Mouse (Mus musculus): ENCODE measurements around the gene D11Wsu47e. TPM values are rescaled to one million over a fixed set of nuclear protein-coding genes. Genes with fewer than 3 reads are reported as not detected.
"Not testable (repeated sequence)": the region's sequence is repeated elsewhere in the genome, so short reads cannot be mapped to it uniquely, and the experiment has no call there.

The D11Wsu47e gene
- 14.2 and 16.9 TPM in 2 replicates for polyA plus RNA-seq (2012; rRNA removed)

DNA sequence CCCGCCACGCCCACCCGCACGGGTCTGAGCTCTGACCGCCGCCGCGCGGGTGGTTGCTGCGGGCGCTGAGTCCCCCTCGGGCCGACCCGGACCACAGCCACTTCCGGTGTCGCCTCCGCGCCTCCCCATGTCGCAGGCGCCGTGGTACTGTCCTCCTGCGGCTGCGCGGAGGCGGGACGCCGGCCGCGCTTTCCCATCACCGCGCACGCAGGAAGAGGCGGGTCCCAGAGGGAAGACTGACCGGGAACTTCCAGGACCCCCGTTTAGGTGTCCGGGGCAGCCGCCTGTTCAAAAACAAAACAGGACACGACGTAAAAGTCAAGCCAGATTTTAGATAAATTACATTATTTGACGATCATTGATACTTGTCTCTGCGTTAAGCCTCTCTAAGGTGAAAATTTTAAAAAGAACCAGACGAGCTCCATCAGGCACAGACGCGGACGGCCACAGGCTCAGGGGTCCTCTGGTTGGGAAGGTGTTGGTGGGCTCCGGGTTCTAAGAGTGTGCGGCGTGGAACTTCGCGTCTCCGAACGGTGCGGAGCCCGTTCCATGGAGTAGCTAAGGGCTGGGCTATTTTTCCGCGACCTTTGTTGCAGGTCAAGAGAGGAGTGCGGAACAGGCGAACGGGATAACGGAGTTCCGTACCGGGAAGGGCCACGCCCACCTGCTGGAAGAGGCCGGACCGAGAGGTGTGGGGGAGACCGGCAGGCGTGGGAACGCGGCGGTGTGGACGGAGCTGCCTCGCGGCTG, at the start of gene D11Wsu47e, which contains the start of gene Fam104a:
Gene D11Wsu47e, plus strand, starts transcription at position 456 of the 750 bp plus-strand sequence.
Gene Fam104a, minus strand, starts transcription at position 199 of the 750 bp plus-strand sequence.
- DNase-seq (ENCODE audit: low read depth), result no peak

DNA sequence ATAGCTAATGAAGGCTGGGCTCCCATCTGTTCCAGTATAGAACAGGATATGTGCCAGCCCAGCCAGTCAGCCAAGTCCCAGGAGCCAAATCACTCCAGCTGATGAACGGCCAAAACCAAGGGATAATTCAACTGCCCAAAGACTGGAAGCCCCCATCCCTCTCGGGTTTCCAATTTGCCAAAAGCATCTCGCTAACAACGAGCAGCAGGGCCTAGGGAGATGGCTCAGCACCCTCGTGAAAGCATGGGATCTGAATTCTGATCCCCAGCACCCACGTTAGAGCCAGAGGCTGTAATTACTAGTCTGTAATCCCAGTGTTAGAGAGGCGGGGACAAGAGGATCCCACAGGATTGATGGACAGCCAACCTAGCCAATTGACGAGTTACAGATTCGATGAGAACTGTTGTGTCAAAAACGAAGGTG, 49.5 kb upstream of the D11Wsu47e start:
- no peak for DNase-seq (ENCODE audit: low read depth)

DNA sequence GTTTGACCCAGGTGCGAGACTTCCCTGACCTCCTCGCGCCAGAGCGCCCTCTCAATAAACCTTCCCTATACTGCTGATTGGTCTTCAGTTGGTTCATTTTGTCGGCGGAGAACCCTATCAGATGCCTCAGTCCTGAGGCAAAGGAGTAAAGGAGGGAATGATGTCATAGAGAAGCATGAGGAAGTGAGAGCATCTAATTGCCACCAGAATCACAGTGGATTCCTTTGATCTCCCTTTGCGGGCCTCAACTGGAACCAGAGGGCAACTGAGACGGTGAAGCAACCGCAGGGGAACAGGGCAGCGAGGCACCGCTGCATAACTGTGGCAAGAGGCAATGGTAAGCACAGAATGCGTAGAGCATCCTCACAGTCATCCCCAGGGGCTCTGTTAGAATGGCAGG, 45.5 kb upstream of the D11Wsu47e start:
- no peak for DNase-seq (ENCODE audit: low read depth)

DNA sequence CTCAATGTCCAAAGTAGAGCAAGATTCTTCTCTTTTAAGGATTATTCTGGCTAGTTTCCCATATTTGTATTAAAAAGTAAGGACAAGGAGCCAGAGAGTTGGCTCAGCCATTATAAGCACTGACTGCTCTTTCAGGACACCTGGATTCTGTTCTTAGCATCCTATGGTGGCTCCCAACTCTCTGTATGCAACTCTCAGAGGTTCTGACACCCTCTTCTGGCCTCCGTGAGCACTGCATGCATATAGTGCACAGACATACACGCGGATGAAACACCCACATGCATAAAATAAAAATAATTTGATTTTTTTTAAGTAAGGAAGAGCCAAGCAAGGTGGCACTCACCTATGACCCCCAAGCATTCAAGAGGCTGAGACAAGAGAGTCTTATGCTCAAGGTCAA, 39.0 kb upstream of the D11Wsu47e start:
- no peak for DNase-seq (ENCODE audit: low read depth)

DNA sequence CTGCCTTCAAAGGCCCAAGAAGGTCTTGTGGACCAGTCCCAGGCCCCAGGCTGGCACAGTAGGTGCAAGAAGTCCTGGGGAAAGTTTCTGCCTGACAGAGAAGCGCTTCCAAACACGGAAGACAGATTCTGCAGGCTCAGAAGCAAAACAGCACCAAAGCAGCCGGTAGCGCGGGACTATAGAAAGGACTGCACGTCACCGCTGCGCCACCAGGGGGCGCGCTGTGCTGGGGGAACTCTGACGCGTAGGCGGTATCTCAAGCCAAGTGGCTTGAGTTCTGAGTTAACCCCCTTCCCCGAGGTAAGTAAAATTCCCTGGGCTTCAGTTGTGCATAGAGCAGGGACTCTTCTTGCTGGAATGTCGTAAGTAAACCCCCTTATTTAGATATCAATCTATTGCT, 36.1 kb upstream of the D11Wsu47e start:
- no peak for DNase-seq (ENCODE audit: low read depth)

DNA sequence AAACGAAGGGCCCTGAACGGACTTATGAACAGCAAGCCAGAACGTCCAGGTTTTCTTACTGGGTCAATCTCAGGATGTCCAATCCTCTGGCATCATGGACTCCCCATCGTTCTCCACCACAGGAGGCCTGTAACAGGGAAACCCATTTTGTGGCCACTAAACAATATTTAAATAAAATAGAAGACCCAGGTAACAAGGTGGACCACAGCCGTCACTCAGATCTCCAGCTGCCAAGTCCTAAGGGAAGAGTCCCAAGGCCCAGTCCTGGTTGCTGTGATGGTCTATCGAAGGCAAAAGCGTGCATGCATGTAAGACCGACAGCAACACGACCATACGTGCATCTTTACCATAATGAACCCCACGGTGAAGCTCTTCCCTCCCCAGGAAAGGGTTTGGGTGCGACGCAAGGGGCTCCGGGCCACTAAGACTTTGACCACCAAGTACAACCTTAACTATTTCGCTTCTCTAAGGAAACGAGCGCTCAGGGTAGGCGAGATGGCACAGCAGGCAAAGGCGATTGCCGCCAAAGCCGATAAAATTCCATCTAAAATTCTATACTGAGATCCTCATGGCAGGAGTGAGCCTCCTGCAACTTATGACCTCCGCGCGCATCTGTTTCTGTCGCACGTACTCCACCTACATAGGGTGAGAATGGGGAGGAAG, 35.4 kb upstream of the D11Wsu47e start, which contains the start of gene Cog1:
Gene Cog1, plus strand, starts transcription at position 480 of the 663 bp plus-strand sequence.
- DNase-seq (ENCODE audit: low read depth), result no peak

DNA sequence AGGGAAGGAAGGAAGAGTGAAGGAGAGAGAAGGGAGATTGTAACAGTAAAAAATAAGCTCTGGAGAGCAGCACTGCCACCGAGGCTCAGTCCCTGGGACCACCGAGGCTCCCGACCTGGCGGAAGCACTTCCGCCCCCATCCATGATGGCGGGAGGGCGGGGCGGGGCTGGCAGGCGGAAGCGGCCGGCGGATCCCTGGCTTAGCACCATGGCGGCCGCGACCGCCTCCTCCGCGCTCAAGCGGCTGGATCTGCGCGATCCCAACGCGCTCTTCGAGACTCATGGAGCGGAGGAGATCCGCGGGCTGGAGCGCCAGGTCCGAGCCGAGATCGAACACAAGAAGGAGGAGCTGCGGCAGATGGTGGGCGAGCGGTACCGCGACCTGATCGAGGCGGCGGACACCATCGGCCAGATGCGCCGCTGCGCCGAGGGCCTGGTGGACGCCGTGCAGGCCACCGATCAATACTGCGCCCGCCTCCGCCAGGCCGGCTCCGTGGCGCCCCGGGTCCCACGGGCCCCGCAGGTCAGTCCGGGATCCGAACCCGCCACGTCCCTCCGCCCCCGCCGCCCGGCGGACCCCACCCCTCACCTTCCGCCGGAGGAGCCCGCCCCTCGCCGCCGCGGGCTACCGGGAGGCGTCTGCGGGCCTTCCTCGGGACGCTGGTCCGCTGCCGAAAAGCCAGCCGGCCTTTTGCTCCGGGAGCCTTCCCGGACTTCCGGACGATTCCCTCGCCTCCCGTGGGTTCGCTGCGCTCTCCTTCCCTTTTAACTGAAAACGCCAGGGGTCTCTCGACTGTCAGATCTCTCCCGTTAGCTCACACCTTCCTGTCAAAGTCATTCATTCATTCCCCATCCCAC, 34.6 kb upstream of the D11Wsu47e start, which contains the start of gene Slc39a11:
Gene Slc39a11, minus strand, starts transcription at position 727 of the 858 bp plus-strand sequence.
- DNase-seq (ENCODE audit: low read depth), result no peak

DNA sequence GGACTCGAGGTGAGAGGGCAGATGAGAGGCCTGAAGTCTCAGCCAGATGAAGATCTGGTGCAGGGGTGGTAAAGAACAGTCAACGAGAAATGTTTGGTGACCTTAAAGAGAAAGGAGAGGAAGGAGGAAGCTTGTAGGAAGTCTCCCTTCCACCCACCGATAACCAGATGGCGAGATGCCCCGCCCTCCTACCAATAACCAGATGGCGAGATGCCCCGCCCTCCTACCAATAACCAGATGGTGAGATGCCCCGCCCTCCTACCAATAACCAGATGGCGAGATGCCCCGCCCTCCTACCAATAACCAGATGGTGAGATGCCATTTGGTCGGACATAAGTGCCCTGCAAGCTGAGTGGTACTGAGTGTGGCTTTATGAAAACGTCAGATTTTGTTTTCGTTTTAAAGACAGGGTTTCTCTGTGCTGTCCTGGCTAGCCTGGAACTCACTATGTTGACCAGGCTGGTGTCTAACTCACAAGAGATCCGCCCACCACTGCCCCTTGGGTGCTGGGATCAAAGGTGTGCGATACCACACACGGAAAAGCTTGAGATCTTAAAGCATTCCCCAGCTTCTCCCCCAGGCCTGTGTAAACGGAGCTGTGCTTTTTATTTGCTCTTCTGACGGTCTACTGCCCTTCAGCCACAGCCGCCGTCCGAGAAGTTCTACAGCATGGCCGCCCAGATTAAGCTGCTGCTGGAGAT, 32.9 kb upstream of the D11Wsu47e start:
- no peak for DNase-seq (ENCODE audit: low read depth)

DNA sequence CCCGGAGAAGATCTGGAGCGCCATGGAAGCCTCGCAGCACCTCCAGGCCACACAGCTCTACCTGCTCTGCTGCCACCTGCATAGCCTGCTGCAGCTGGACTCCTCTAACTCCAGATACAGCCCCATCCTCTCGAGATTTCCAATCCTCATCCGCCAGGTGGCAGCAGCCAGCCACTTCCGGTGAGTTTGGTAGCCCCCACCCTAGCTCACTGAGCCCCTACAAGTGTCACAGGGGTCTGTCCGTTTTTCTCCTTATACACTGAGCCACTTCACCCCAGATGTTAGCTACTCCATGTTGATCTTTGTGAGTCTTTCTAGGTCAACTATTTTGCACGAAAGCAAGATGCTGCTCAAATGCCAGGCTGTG, 32.3 kb upstream of the D11Wsu47e start:
- DNase-seq (ENCODE audit: low read depth), result no peak

DNA sequence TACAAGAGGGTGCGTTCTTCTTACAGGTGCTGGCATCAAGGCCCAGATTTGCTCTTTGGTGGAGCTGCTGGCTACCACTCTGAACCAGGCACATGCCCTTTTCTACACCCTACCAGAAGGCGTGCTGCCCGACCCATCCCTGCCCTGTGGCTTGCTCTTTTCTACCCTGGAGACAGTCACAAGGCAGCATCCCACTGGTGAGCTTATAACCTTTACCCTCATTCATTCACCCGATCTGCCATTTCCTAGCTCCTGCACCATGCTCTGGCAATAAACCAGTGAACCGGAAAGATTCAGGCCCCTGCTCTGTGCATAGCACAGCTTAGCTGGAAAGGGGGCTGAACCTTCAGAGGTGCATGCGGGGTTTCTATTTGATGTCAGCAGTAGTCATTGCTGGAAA, 31.7 kb upstream of the D11Wsu47e start:
- DNase-seq (ENCODE audit: low read depth), result no peak

DNA sequence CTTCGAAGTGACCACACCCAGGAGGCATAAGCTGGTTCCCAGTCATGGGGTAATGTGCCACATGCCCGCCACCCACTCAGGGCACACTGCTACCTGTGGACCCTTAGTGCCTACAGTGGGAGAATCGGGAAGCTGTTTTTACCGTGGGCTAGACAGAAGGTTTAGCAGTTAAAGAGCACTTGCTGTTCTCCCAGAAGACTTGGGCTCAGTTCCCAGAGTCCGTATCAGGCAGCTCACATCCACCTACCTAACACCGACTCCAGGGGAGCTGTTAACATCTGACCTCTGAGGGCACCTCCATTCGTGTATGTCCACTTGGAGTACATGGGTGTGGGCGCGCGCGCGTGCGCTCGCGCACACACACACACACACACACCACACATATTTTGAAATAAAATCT, 30.1 kb upstream of the D11Wsu47e start:
- DNase-seq (ENCODE audit: low read depth), result no peak

DNA sequence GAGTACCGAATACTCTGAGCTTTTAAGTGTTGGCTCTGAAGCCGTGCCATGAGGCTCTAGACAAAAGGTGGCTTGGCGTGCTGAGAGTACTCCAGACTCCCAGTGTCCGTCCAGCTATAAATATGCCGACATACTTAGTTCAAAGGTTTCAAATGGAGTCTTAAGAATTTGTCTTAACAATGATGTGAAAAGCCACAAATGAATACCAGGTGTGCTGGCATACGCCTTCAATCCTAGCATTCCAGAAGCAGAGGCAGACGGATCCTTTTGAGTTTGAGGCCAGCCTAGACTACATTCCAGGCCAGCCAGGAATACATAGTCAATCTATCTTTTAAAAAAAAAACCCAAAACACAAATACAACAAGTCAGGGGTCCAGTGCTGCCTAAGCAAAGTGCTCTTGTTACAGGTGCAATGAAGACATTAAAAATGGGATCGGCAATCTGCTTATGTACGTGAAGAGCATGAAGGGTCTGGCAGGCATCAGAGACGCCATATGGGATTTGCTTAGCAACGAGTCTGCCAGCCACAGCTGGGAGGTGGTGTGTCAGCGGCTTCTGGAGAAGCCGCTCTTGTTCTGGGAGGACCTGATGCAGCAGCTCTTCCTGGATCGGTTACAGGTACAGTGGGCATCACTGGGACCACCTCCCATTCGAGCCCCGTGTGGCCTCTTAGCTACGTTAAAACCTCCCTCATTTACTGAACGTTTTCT, 29.5 kb upstream of the D11Wsu47e start:
- no peak for DNase-seq (ENCODE audit: low read depth)

DNA sequence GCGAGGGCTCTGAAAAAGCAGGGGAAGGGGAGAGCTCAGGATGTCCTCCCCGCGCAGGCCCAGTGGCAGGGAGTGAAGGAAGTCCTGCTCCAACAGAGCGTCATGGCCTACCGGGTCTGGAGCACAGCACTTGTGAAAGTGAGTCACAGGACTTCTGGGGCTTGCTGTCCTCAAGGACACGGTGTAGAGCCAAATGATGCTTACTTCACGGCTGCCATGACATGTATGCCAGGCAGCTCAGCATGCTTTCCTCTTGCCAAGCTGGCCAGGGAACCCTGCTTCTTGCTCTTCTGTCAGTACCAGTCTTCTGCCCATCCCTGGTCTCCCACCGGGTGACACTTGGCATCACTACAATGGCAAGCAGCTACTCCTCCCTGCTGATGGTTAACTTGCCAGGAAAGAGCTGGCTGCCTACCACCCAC, 27.7 kb upstream of the D11Wsu47e start:
- DNase-seq (ENCODE audit: low read depth), result no peak

DNA sequence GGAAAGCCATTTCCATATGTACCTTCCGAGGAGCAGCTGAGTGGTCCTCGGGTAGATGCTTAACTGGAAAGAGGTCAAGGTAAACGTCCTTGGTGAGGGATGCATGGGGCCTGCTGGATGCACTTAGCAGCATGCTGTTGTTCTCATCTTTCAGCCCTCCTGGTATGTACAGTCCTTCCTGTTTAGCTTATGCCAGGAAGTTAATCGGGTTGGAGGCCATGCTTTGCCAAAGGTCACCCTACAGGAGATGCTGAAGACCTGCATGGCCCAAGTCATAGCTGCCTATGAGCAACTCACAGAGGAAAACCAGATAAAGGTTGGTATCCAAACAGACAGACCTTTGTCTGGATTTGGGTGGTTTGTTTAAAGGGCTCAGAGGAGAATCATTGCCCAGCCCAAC, 27.0 kb upstream of the D11Wsu47e start:
- no peak for DNase-seq (ENCODE audit: low read depth)

DNA sequence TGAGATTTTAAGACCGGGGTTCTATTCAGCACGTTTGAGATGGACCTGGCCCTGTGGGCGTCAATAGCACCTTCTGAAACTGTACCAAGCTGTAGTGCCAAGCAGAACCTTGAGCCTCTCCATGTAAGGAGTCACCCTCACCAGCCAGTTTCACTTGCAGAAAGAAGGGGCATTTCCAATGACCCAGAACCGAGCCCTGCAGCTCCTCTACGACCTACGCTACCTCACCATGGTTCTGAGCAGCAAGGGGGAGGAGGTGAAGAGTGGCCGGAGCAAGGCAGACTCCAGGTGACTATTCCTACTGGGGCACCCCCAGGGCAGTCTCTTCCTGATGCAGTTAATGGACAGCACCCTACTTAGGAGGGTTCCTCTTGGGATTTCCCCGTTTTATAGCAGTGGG, 25.9 kb upstream of the D11Wsu47e start:
- no peak for DNase-seq (ENCODE audit: low read depth)

DNA sequence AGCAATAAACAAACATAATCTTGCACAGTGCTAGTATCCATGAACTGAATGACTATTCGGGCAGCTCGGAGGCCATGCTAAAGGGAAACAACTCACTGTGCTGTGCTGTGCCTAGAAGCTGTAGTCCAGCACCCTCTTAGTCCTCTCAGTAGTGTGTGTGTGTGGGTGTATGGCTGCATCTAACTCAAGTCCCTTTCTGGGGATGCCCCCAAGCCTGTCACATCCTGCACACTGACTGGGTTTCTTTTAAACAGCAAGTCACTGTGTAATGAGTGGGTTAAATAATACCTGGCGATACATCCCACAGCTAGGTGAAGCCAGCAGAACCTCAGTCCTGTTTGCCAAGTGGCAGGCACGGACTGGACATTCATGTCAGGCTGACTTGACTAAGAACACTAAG, 25.4 kb upstream of the D11Wsu47e start:
- DNase-seq (ENCODE audit: low read depth), result no peak

DNA sequence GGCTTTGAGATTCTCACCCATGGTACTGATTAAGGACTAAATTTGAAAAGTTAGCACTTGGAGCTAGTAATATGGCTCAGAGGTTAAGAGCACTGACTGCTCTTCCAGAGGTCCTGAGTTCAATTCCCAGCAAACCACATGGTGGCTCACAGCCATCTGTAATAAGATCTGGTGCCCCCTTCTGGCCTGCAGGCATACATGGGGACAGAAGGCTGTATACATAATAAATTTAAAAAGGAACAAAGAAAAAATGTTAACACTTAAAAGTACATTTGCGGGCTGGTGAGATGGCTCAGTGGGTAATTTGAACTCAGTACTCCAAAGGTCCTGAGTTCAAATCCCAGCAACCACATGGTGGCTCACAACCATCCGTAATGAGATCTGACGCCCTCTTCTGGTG, 24.0 kb upstream of the D11Wsu47e start:
- DNase-seq (ENCODE audit: low read depth), result not testable (repeated sequence)

DNA sequence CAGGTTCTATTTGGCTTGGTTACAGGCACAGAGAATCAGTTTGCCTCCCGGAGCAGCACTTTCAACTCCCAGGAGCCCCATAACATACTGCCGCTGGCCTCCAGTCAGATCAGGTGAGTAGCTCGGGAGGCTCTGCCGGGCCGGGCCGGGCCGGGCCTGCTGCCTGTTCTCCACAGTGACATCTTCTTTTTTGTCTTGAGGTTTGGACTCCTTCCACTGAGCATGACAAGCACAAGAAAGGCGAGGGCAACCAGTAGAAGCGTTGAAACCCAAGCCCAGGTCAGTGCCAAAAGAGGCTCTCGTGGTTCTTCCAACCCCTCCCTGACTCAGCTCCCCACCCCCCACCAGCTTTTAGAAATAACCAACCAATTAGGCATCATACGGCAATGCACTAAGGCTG, 23.3 kb upstream of the D11Wsu47e start:
- DNase-seq (ENCODE audit: low read depth), result no peak

DNA sequence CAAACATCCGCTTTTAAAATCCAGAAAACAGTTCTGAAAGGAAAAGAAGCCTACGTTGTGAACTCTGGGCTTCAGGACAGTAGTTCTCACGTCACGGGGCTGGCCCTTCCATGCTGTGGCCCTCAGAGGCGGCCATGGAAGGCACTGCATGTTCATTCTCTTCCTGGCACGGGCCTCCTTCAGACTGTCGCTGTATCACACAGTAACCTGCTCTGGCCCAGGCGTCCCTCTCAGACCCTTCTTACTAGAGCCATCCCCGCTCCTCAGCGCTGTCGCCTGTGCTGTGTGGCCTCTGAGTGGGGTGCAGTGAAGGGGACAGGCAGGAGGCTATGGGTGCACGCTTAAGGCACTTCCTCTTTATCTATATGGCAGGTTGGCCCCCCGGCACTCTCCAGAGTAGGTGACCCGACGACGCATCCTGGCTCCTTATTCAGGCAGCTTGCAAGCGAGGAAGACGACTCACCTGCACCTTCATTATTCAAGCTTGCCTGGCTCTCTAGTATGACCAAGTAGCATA, 22.3 kb upstream of the D11Wsu47e start:
- no peak for DNase-seq (ENCODE audit: low read depth)

DNA sequence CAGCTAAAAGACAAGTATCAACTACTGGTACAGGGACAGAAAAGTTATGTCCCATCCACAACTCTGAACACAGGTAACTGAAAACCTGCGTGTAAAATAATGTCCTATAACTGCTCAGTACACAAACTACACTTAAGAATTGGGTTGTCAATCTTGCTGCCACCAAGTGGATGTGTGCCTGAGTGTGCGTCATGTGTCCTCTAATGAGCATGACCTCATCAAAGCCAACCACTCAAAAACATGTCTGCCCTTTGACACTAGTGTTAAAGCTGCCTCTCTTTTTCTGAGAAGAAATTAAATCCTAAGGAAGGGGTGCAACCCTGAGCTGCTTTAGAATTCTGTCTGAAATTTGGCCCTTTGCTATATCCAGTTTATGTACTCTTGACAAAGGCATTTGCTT, 19.9 kb upstream of the D11Wsu47e start:
- no peak for DNase-seq (ENCODE audit: low read depth)

DNA sequence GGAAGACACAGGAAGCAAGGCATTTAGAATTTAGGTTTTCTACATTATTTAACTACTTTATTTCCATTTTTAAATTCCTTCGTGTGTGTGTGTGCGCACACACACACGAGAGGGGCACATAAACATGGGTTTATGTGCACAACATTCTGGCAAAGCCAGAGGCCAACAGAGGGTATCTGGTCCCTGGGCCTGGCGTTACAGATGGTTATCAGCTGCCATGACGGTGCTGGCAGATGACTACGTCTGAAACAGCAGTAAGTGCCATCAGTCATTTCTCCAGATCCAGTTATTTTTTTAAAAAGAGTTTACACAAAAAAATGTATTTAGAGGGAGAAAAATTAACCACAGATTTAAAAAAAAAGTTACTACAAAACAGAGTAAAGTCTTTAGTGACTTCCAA, 18.0 kb upstream of the D11Wsu47e start:
- DNase-seq (ENCODE audit: low read depth), result no peak
